ENCODE assay signal across 24 mouse cellular contexts in genomic region chr13:42089025-42089424, GRCm38 (mm10). TPM values are rescaled to one million over a fixed set of nuclear protein-coding genes. Genes with fewer than 3 reads are reported as not detected.
DNase-seq lines count a peak whose midpoint lies in the region; ATAC-seq lines count a peak whose summit lies in the region.
"Had no signal": no experiment of that assay in that cellular context is flagged by ENCODE, and none has a peak within 500 bp of the region (broad histone marks: within the 10 kb centered on the region; RNA-seq: fewer than 3 reads in every experiment).

No protein-coding gene starts in this region.

- no peak overlapping the region for H3K4me2 ChIP-seq in heart, embryonic 16.5 days (ENCODE audit: low read depth, low read length)
- H3K4me2 ChIP-seq: forebrain, embryonic 15.5 days; hindbrain, embryonic 13.5 days; intestine, embryonic 15.5 days had no signal

- H3K4me1 ChIP-seq in heart, embryonic 16.5 days (ENCODE audit: control insufficient read depth, insufficient read depth, low read length): peaks cover 19% of the 10 kb centered on the region
- H3K4me1 ChIP-seq in megakaryocyte, embryonic 14.5 days: peaks cover 76% of the 10 kb centered on the region
- H3K4me1 ChIP-seq: intestine, embryonic 15.5 days had no signal

- no peak overlapping the region for H3K27ac ChIP-seq in heart, embryonic 16.5 days (ENCODE audit: low read length)
- H3K27ac ChIP-seq: forebrain, embryonic 10.5 days; forebrain, embryonic 15.5 days; hindbrain, embryonic 10.5 days; intestine, embryonic 15.5 days had no signal

- peak; percentile 18; the same call in 1 of the 2 replicates for ATAC-seq in heart, embryonic 16.5 days (replicated peaks; ENCODE audit: extremely low read depth, insufficient read depth, low FRiP score)
- no peak for ATAC-seq in megakaryocyte, adult 5-6 weeks (ENCODE audit: poor library complexity, severe bottlenecking)
- ATAC-seq: forebrain, embryonic 15.5 days; hindbrain, embryonic 16.5 days; intestine, embryonic 15.5 days; Patski had no signal

- no peaks in the 10 kb centered on the region for H3K27me3 ChIP-seq in heart, embryonic 16.5 days (ENCODE audit: control insufficient read depth, insufficient read depth, low read length)
- no peaks in the 10 kb centered on the region for H3K27me3 ChIP-seq in megakaryocyte, embryonic 14.5 days (replicated peaks)
- H3K27me3 ChIP-seq: CH12.LX; forebrain, embryonic 15.5 days; hindbrain, embryonic 13.5 days; intestine, embryonic 15.5 days; Patski had no signal

- no peak overlapping the region for H3K4me3 ChIP-seq in heart, embryonic 16.5 days (ENCODE audit: low read length)
- H3K4me3 ChIP-seq in megakaryocyte, embryonic 14.5 days (replicated peaks): peak overlapping the region; percentile 54
- H3K4me3 ChIP-seq: forebrain, embryonic 10.5 days; forebrain, embryonic 15.5 days; hindbrain, embryonic 10.5 days; hindbrain, embryonic 13.5 days; intestine, embryonic 15.5 days had no signal

- DNase-seq in heart, adult 11 months: peak; percentile 83
- DNase-seq in heart, adult 18-20 months: no peak
- DNase-seq in heart, postnatal 14 days: no peak
- DNase-seq in kidney, postnatal 36 days: no peak
- DNase-seq: adrenal gland, postnatal 10 days; adrenal gland, postnatal 36 days; B cell, adult 2 months; cerebellum, adult 18-20 months; cerebellum, adult 9-10 months; cerebellum, postnatal 14 days; gastrocnemius, postnatal 25 days; heart, postnatal 10 days had no signal

- intact Hi-C loops in heart, postnatal 14 days (cut with DNase I): no loop called here

- WGBS in heart, embryonic 16.5 days: 59% methylated on average over 8 of the region's 8 CpGs

- no peaks in the 10 kb centered on the region for H3K36me3 ChIP-seq in heart, embryonic 16.5 days (ENCODE audit: control insufficient read depth, insufficient read depth)
- H3K36me3 ChIP-seq in megakaryocyte, embryonic 14.5 days (replicated peaks; ENCODE audit: low read length): peaks cover 44% of the 10 kb centered on the region
- H3K36me3 ChIP-seq: forebrain, embryonic 15.5 days; hindbrain, embryonic 13.5 days; intestine, embryonic 15.5 days had no signal

- H3K9me3 ChIP-seq in heart, embryonic 16.5 days (replicated peaks; ENCODE audit: control insufficient read depth, low read length): no peaks in the 10 kb centered on the region
- no peaks in the 10 kb centered on the region for H3K9me3 ChIP-seq in megakaryocyte, embryonic 14.5 days
- H3K9me3 ChIP-seq: forebrain, embryonic 10.5 days; forebrain, embryonic 15.5 days; G1E; hindbrain, embryonic 10.5 days; hindbrain, embryonic 13.5 days; intestine, embryonic 15.5 days had no signal

- H3K9ac ChIP-seq in heart, embryonic 16.5 days (ENCODE audit: low read length): no peak overlapping the region
- H3K9ac ChIP-seq: forebrain, embryonic 15.5 days; hindbrain, embryonic 13.5 days; intestine, embryonic 15.5 days had no signal

RNA-seq across cellular contexts. Expression of gene Hivep1, which starts 37.2 kb away (rescaled TPM):
- total RNA-seq in heart, adult 18-20 months (2021): 10 to 100 TPM; 23.8 to 25.9 TPM
- 4.0 and 4.1 TPM in 2 replicates for polyA plus RNA-seq in heart, embryonic 16.5 days (2015; fragmentation: Nextera tagmentation; extraction: Ambion mirVana)
- 10 to 100 TPM; 21.2 to 23.7 TPM for total RNA-seq in heart, postnatal 14 days (2021)
- polyA plus RNA-seq in megakaryocyte, embryonic 14.5 days (2012; ENCODE audit: insufficient read depth, low replicate concordance): 38.2 and 122 TPM in 2 replicates
- 35.4 and 50.6 TPM in 2 replicates for total RNA-seq in megakaryocyte, adult 5-6 weeks (2015)
- 8.0 and 16.3 TPM in 2 replicates for total RNA-seq in megakaryocyte, adult 5-6 weeks (2017)
